Mouse (Mus musculus) G1E (cell line): ENCODE measurements around the gene Gm15155. TPM values are rescaled to one million over a fixed set of nuclear protein-coding genes. Genes with fewer than 3 reads are reported as not detected.
A peak's percentile ranks its signal among the peaks of the same experiment; 100 is the strongest.
"Not testable (repeated sequence)": the region's sequence is repeated elsewhere in the genome, so short reads cannot be mapped to it uniquely, and the experiment has no call there.

Experiments
- ATAC-seq: 2 replicates; pipeline ENCODE4 v1.8.0; 2016; ENCODE audit warnings: mild to moderate bottlenecking; ENCODE audit not compliant: insufficient number of reproducible peaks, poor library complexity, low FRiP score, severe bottlenecking; ENCODE audit errors: extremely low read depth
- DNase-seq: peaks from one replicate; pipeline ENCODE4 v3.0.0; 2012; ENCODE audit warnings: low spot score
- H3K27me3 ChIP-seq: 2 replicates; pipeline ENCODE4 v1.6.1; 2012; ENCODE audit warnings: mild to moderate bottlenecking, low read length, inconsistent platforms; ENCODE audit not compliant: insufficient read depth
- H3K36me3 ChIP-seq: replicated peaks from 2 replicates; pipeline ENCODE3; 2012; ENCODE audit warnings: mild to moderate bottlenecking, inconsistent platforms
- H3K4me1 ChIP-seq: 2 replicates; pipeline ENCODE4 v1.6.1; 2012; ENCODE audit warnings: low read depth, low read length, inconsistent platforms, mixed read lengths; ENCODE audit not compliant: insufficient read depth
- H3K4me3 ChIP-seq: 2 replicates; pipeline ENCODE4 v1.5.1; 2012; ENCODE audit warnings: low read depth, mild to moderate bottlenecking, inconsistent platforms, low read length, moderate library complexity, mixed read lengths
- H3K9me3 ChIP-seq: replicated peaks from 2 replicates; pipeline ENCODE4 v1.6.1; 2012; ENCODE audit warnings: inconsistent platforms
- CTCF ChIP-seq: IDR thresholded peaks from 2 replicates; pipeline ENCODE4 v1.5.1; 2012; ENCODE audit warnings: low read depth, low read length, inconsistent platforms, mixed read lengths
- GATA1 ChIP-seq: IDR thresholded peaks from 2 replicates; pipeline ENCODE4 v1.6.1; 2012; ENCODE audit warnings: borderline replicate concordance, low read length, inconsistent platforms, mixed read lengths
- GATA2 ChIP-seq: IDR thresholded peaks from 2 replicates; pipeline ENCODE4 v1.6.1; 2012; ENCODE audit warnings: low read depth, low read length, inconsistent platforms, borderline replicate concordance
- POLR2AphosphoS5 ChIP-seq: IDR thresholded peaks from 2 replicates; pipeline ENCODE4 v1.6.1; 2012; ENCODE audit warnings: low read depth, low read length, inconsistent platforms; ENCODE audit not compliant: insufficient replicate concordance
- TAL1 ChIP-seq: conservative IDR thresholded peaks from 2 replicates; pipeline ENCODE4 v1.6.1; 2012; ENCODE audit warnings: low read depth, low read length, inconsistent platforms, mixed read lengths
- polyA plus RNA-seq: library from polyadenylated mRNA; stranded (reverse); fragments of >175 nt; gene quantifications from 2 replicates; pipeline ENCODE4 v1.2.3, GENCODE M21; 2012
- total RNA-seq, 2 experiments: library from RNA; stranded (forward) in 1 of 2; stranded (reverse) in 1 of 2; fragments of 200-1000 nt in 1 of 2; fragments of >200 nt in 1 of 2; fragmentation: Nextera tagmentation in 1 of 2; gene quantifications; 2 replicates each; pipeline ENCODE4 v1.2.3; 2014 to 2017

Gene Gm15155
- total and polyA plus RNA-seq, 3 experiments = not detected

- TF ChIP-seq GATA2 = no peak
- no peak for TF ChIP-seq POLR2AphosphoS5
- TF ChIP-seq TAL1 = no peak
- no peak for TF ChIP-seq GATA1
- TF ChIP-seq CTCF = no peak
- H3K9me3 ChIP-seq = no peaks in the 10 kb centered on the region
- DNase-seq = no peak
- no peaks in the 10 kb centered on the region for H3K36me3 ChIP-seq
- H3K4me1 ChIP-seq = no peaks in the 10 kb centered on the region
- no peaks in the 10 kb centered on the region for H3K27me3 ChIP-seq
- no peak overlapping the region for H3K4me3 ChIP-seq
- ATAC-seq = 0 out of 2 replicates have a peak, but pooled peaks have one; percentile 34
Measured at GRCm38 (mm10) chrX:155643975-155644374, 19.4 kb downstream of the Gm15155 start.

GRCm38 (mm10) chrX:155645975-155646374 lies 21.4 kb downstream of the Gm15155 start:
- H3K36me3 ChIP-seq = no peaks in the 10 kb centered on the region
- no peaks in the 10 kb centered on the region for H3K9me3 ChIP-seq
- H3K4me1 ChIP-seq = no peaks in the 10 kb centered on the region
- no peak for ATAC-seq
- no peaks in the 10 kb centered on the region for H3K27me3 ChIP-seq
- no peak for TF ChIP-seq GATA2
- TF ChIP-seq POLR2AphosphoS5 = no peak
- no peak for TF ChIP-seq CTCF
- H3K4me3 ChIP-seq = no peak overlapping the region
- no peak for DNase-seq

- Histone ChIP-seq H3K4me1 (no peaks in the 10 kb centered on the region), H3K4me3 (no peak overlapping the region), H3K9me3 (no peaks in the 10 kb centered on the region), H3K36me3 (no peaks in the 10 kb centered on the region), H3K27me3 (no peaks in the 10 kb centered on the region)
- ATAC-seq (no peak), DNase-seq (no peak)
- TF ChIP-seq POLR2AphosphoS5 (no peak), GATA1 (no peak), TAL1 (no peak)
Measured at GRCm38 (mm10) chrX:155657971-155658370, 33.4 kb downstream of the Gm15155 start.

GRCm38 (mm10) chrX:155690440-155690839 lies 65.9 kb downstream of the Gm15155 start:
- H3K4me3 ChIP-seq, ATAC-seq, H3K9me3 ChIP-seq, DNase-seq, H3K36me3 ChIP-seq, H3K27me3 ChIP-seq, H3K4me1 ChIP-seq: not testable (repeated sequence)

GRCm38 (mm10) chrX:155724157-155724556 lies 99.6 kb downstream of the Gm15155 start:
- Histone ChIP-seq H3K27me3 (no peaks in the 10 kb centered on the region), H3K36me3 (no peaks in the 10 kb centered on the region), H3K4me3 (no peak overlapping the region), H3K4me1 (no peaks in the 10 kb centered on the region), H3K9me3 (no peaks in the 10 kb centered on the region)
- DNase-seq (no peak), ATAC-seq (no peak)
- no peak for TF ChIP-seq GATA2

- no peaks in the 10 kb centered on the region for H3K4me1 ChIP-seq
- no peak overlapping the region for H3K4me3 ChIP-seq
- no peaks in the 10 kb centered on the region for H3K27me3 ChIP-seq
- DNase-seq (no peak), ATAC-seq (no peak)
- H3K9me3 ChIP-seq = no peaks in the 10 kb centered on the region
- TF ChIP-seq POLR2AphosphoS5 (no peak), GATA1 (no peak), TAL1 (no peak), CTCF (no peak), GATA2 (no peak)
- no peaks in the 10 kb centered on the region for H3K36me3 ChIP-seq
Measured at GRCm38 (mm10) chrX:155728387-155728786, 103.8 kb downstream of the Gm15155 start.

GRCm38 (mm10) chrX:155888118-155888517 lies 263.6 kb downstream of the Gm15155 start:
- DNase-seq (no peak), ATAC-seq (no peak)
- H3K9me3 ChIP-seq = no peaks in the 10 kb centered on the region
- H3K27me3 ChIP-seq = no peaks in the 10 kb centered on the region
- H3K36me3 ChIP-seq = no peaks in the 10 kb centered on the region
- TF ChIP-seq GATA2 = no peak
- no peak for TF ChIP-seq CTCF
- no peak for TF ChIP-seq GATA1
- TF ChIP-seq TAL1 = no peak
- no peak for TF ChIP-seq POLR2AphosphoS5
- no peaks in the 10 kb centered on the region for H3K4me1 ChIP-seq
- H3K4me3 ChIP-seq = no peak overlapping the region
